Mouse (Mus musculus) liver, adult 2 months (tissue): Measurements from ENCODE around the gene Rap1gap2. TPM values are rescaled to one million over a fixed set of nuclear protein-coding genes. Genes with fewer than 3 reads are reported as not detected.

Experiments
- DNase-seq: peaks from one replicate; pipeline ENCODE4 v3.0.0-alpha.2; 2011; ENCODE audit warnings: low read depth, low spot score; ENCODE audit errors: extremely low read depth
- H3K27ac ChIP-seq: fragments of 200-500 bp; replicated peaks from 2 replicates; pipeline ENCODE4 v1.5.1; 2012; ENCODE audit warnings: low read depth, mild to moderate bottlenecking, control low read depth, inconsistent platforms, low read length; ENCODE audit not compliant: insufficient read depth
- H3K27me3 ChIP-seq: fragments of 200-500 bp; 2 replicates; pipeline ENCODE4 v1.6.1; 2012; ENCODE audit warnings: mild to moderate bottlenecking, moderate library complexity, low read length, inconsistent platforms; ENCODE audit not compliant: control insufficient read depth, insufficient read depth
- H3K36me3 ChIP-seq: fragments of 200-500 bp; 2 replicates; pipeline ENCODE4 v1.6.1; 2012; ENCODE audit warnings: low read length, inconsistent platforms; ENCODE audit not compliant: control insufficient read depth, insufficient read depth
- H3K4me1 ChIP-seq: fragments of 200-500 bp; 2 replicates; pipeline ENCODE4 v1.6.1; 2011; ENCODE audit warnings: low read length; ENCODE audit not compliant: control insufficient read depth, insufficient read depth
- H3K4me3 ChIP-seq: fragments of 200-500 bp; 2 replicates; pipeline ENCODE4 v1.5.1; 2011; ENCODE audit warnings: low read depth, mild to moderate bottlenecking, control low read depth, low read length, moderate library complexity; ENCODE audit not compliant: insufficient read depth
- H3K79me2 ChIP-seq: fragments of 200-500 bp; 2 replicates; pipeline ENCODE4 v1.6.1; 2012; ENCODE audit warnings: inconsistent platforms, mild to moderate bottlenecking, low read length, moderate library complexity; ENCODE audit not compliant: control insufficient read depth, insufficient read depth
- H3K9ac ChIP-seq: fragments of 200-500 bp; 2 replicates; pipeline ENCODE4 v1.6.1; 2012; ENCODE audit warnings: low read depth, mild to moderate bottlenecking, control low read depth, inconsistent platforms, low read length
- CTCF ChIP-seq: fragments of 200-500 bp; IDR thresholded peaks from 2 replicates; pipeline ENCODE4 v1.5.1; 2011; ENCODE audit warnings: low read depth, low read length, control low read depth
- POLR2A ChIP-seq: fragments of 200-500 bp; IDR thresholded peaks from 2 replicates; pipeline ENCODE4 v1.6.1; 2011; ENCODE audit warnings: low read length, control low read depth; ENCODE audit not compliant: insufficient read depth; ENCODE audit errors: extremely low read depth
- WGBS: fragments of 180-500 bp; shearing (Covaris S2); methylation state at CpG from one replicate; pipeline ENCODE4 v1.1.7; 2018; 5-methylcytosine and 5-hydroxymethylcytosine counted together
- polyA plus RNA-seq: library from polyadenylated mRNA; depleted of rRNA; stranded (reverse); fragments of >200 nt; gene quantifications from 2 replicates; pipeline ENCODE4 v1.2.3, GENCODE M21; 2012
- total RNA-seq: library from RNA; depleted of rRNA; stranded (reverse); fragments of >200 nt; gene quantifications from 2 replicates; pipeline ENCODE4 v1.2.3, GENCODE M21; 2014

Rap1gap2 gene
- total and polyA plus RNA-seq, 2 experiments: 0.46 to 0.48 TPM

- 89% methylated on average over 7 of the region's 7 CpGs for WGBS
- H3K4me1 ChIP-seq: no peaks in the 10 kb centered on the region
- H3K9ac ChIP-seq: no peak overlapping the region
- no peaks in the 10 kb centered on the region for H3K36me3 ChIP-seq
- H3K79me2 ChIP-seq: no peaks in the 10 kb centered on the region
- DNase-seq: no peak
- no peak overlapping the region for H3K4me3 ChIP-seq
- H3K27me3 ChIP-seq: no peaks in the 10 kb centered on the region
- TF ChIP-seq CTCF (no peak), POLR2A (no peak)
- no peak overlapping the region for H3K27ac ChIP-seq
Observed at GRCm38 (mm10) chr11:74485435-74486217, 125.1 kb downstream of the Rap1gap2 start.

DNA sequence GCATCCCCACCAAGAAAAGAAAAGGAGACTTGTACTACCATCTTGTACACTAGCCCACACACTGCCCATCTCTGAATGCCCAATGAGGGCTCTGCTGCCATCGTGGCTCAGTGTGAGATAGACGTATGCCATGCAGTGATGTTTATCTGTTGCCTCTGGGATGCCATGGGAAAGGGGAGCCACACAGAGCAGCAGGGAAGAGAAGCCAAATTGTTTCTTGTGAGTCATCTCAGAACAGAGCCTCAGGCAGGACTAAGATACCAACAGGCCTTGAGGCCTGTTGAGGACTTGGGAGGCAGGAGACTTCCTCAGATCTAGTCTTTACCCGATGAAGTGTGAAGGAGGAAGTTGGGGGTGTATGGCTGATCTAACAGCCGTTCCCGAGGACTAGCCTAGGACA is 126.8 kb downstream of the Rap1gap2 start:
- WGBS: 87% methylated on average over 5 of the region's 5 CpGs
- H3K9ac ChIP-seq: no peak overlapping the region
- no peak for DNase-seq
- H3K4me3 ChIP-seq: no peak overlapping the region
- no peaks in the 10 kb centered on the region for H3K79me2 ChIP-seq
- TF ChIP-seq POLR2A: no peak
- TF ChIP-seq CTCF: no peak
- no peak overlapping the region for H3K27ac ChIP-seq
- H3K36me3 ChIP-seq: no peaks in the 10 kb centered on the region
- no peaks in the 10 kb centered on the region for H3K4me1 ChIP-seq
- no peaks in the 10 kb centered on the region for H3K27me3 ChIP-seq

GRCm38 (mm10) chr11:74483153-74483817 is 127.4 kb downstream of the Rap1gap2 start:
- Histone ChIP-seq H3K79me2 (no peaks in the 10 kb centered on the region), H3K4me1 (no peaks in the 10 kb centered on the region), H3K36me3 (no peaks in the 10 kb centered on the region), H3K9ac (no peak overlapping the region), H3K4me3 (no peak overlapping the region), H3K27ac (no peak overlapping the region), H3K27me3 (no peaks in the 10 kb centered on the region)
- TF ChIP-seq CTCF (no peak), POLR2A (no peak)
- DNase-seq: no peak
- WGBS: 80% methylated on average over 6 of the region's 6 CpGs

DNA sequence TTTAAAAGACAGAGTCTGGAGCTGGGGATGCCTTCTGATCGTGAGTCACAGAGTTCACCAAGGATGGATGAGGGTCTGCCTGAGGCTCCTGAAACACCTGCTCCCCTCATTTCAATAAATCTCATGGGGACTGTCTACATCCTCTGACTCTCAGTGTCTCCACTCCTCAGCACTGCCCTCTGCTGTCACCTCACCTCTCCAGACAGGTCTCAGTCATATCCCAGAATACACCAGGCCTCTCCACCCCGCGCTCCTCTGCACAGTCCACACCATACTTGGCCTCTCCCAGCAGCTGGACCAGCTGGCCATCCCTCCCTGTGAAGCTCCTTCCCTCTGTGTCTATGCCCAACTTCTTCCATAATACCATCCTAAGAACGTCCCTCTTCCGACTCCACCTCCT is 128.9 kb downstream of the Rap1gap2 start:
- H3K4me3 ChIP-seq: no peak overlapping the region
- WGBS: 83% methylated on average over 5 of the region's 5 CpGs
- no peaks in the 10 kb centered on the region for H3K79me2 ChIP-seq
- no peak for DNase-seq
- H3K4me1 ChIP-seq: no peaks in the 10 kb centered on the region
- H3K9ac ChIP-seq: no peak overlapping the region
- H3K27me3 ChIP-seq: no peaks in the 10 kb centered on the region
- TF ChIP-seq CTCF: no peak
- no peak for TF ChIP-seq POLR2A
- H3K27ac ChIP-seq: no peak overlapping the region
- no peaks in the 10 kb centered on the region for H3K36me3 ChIP-seq

- no peaks in the 10 kb centered on the region for H3K27me3 ChIP-seq
- no peak overlapping the region for H3K9ac ChIP-seq
- 82% methylated on average over 5 of the region's 5 CpGs for WGBS
- H3K4me1 ChIP-seq: no peaks in the 10 kb centered on the region
- no peak overlapping the region for H3K27ac ChIP-seq
- no peak for DNase-seq
- TF ChIP-seq CTCF (no peak), POLR2A (no peak)
- no peak overlapping the region for H3K4me3 ChIP-seq
- no peaks in the 10 kb centered on the region for H3K36me3 ChIP-seq
- no peaks in the 10 kb centered on the region for H3K79me2 ChIP-seq
Observed at GRCm38 (mm10) chr11:74479715-74480289, 130.9 kb downstream of the Rap1gap2 start.
